Mouse (Mus musculus) intestine, embryonic 15.5 days (tissue): Measurements from ENCODE around the gene Alpk3. TPM values are rescaled to one million over a fixed set of nuclear protein-coding genes. Genes with fewer than 3 reads are reported as not detected.
"Not testable (repeated sequence)": the region's sequence is repeated elsewhere in the genome, so short reads cannot be mapped to it uniquely, and the experiment has no call there.

Experiments used
- ATAC-seq: fragments of 200-750 bp; cut with Nextera tagmentation; 2 replicates; pipeline ENCODE4 v1.8.0; 2017; ENCODE audit warnings: moderate TSS enrichment, moderate library complexity
- H3K27ac ChIP-seq: fragments of 300-500 bp; sonication (generic); 2 replicates; pipeline ENCODE4 v1.5.1; 2015; ENCODE audit warnings: mild to moderate bottlenecking, inconsistent platforms
- H3K27me3 ChIP-seq: fragments of 300-500 bp; sonication (generic); replicated peaks from 2 replicates; pipeline ENCODE4 v1.6.1; 2015; ENCODE audit warnings: inconsistent platforms
- H3K36me3 ChIP-seq: fragments of 300-500 bp; sonication (generic); 2 replicates; pipeline ENCODE4 v1.6.1; 2015; ENCODE audit warnings: inconsistent platforms
- H3K4me1 ChIP-seq: fragments of 300-500 bp; sonication (generic); replicated peaks from 2 replicates; pipeline ENCODE4 v1.6.1; 2015; ENCODE audit warnings: inconsistent platforms
- H3K4me2 ChIP-seq: fragments of 300-500 bp; sonication (generic); replicated peaks from 2 replicates; pipeline ENCODE4 v1.6.1; 2015; ENCODE audit warnings: mild to moderate bottlenecking, inconsistent platforms
- H3K4me3 ChIP-seq: fragments of 300-500 bp; sonication (generic); replicated peaks from 2 replicates; pipeline ENCODE4 v1.5.1; 2015; ENCODE audit warnings: inconsistent platforms
- H3K9ac ChIP-seq: fragments of 300-500 bp; sonication (generic); 2 replicates; pipeline ENCODE4 v1.6.1; 2015; ENCODE audit warnings: inconsistent platforms
- H3K9me3 ChIP-seq: fragments of 300-500 bp; sonication (generic); 2 replicates; pipeline ENCODE4 v1.6.1; 2016; ENCODE audit warnings: inconsistent platforms
- WGBS: fragments of 180-500 bp; shearing (Covaris S2); methylation state at CpG from one replicate; pipeline ENCODE4 v1.1.7; 2015; 5-methylcytosine and 5-hydroxymethylcytosine counted together
- polyA plus RNA-seq: library from polyadenylated mRNA; unstranded; fragments of >200 nt; fragmentation: Nextera tagmentation; extraction: Ambion mirVana; gene quantifications from 2 replicates; pipeline ENCODE4 v1.2.1, GENCODE M21; 2015

The Alpk3 gene
- polyA plus RNA-seq, 1 experiment from 2014 or later, result 4.0 TPM

- WGBS, result 86% methylated on average over 5 of the region's 5 CpGs
- ATAC-seq, result no peak
- no peaks in the 10 kb centered on the region for H3K27me3 ChIP-seq
These were observed 79.9 kb downstream of the Alpk3 start for GRCm38 (mm10) chr7:81137292-81137691.

GRCm38 (mm10) chr7:81139100-81139499 lies 81.7 kb downstream of the Alpk3 start:
- no peak overlapping the region for H3K27ac ChIP-seq
- H3K36me3 ChIP-seq, result no peaks in the 10 kb centered on the region
- H3K4me1 ChIP-seq, result peaks cover 9% of the 10 kb centered on the region
- WGBS, result 71% methylated on average over 7 of the region's 7 CpGs
- H3K9me3 ChIP-seq, result no peaks in the 10 kb centered on the region
- no peaks in the 10 kb centered on the region for H3K27me3 ChIP-seq
- no peak overlapping the region for H3K4me3 ChIP-seq
- no peak for ATAC-seq
- H3K9ac ChIP-seq, result no peak overlapping the region
- H3K4me2 ChIP-seq, result no peak overlapping the region

More at GRCm38 (mm10) chr7:81137292-81137691, 79.9 kb downstream of the Alpk3 start:
- Histone ChIP-seq H3K4me2 (no peak overlapping the region), H3K9me3 (no peaks in the 10 kb centered on the region), H3K27ac (no peak overlapping the region), H3K9ac (no peak overlapping the region), H3K4me1 (peaks cover 9% of the 10 kb centered on the region), H3K4me3 (no peak overlapping the region), H3K36me3 (no peaks in the 10 kb centered on the region)

GRCm38 (mm10) chr7:81139671-81140404 lies 82.4 kb downstream of the Alpk3 start:
- no peak overlapping the region for H3K9ac ChIP-seq
- ATAC-seq, result no peak
- no peaks in the 10 kb centered on the region for H3K9me3 ChIP-seq
- H3K27ac ChIP-seq, result no peak overlapping the region
- no peak overlapping the region for H3K4me3 ChIP-seq
- H3K27me3 ChIP-seq, result no peaks in the 10 kb centered on the region
- no peak overlapping the region for H3K4me2 ChIP-seq
- no peaks in the 10 kb centered on the region for H3K36me3 ChIP-seq
- peaks cover 4% of the 10 kb centered on the region for H3K4me1 ChIP-seq
- 87% methylated on average over 5 of the region's 5 CpGs for WGBS

- H3K27ac ChIP-seq, result no peak overlapping the region
- ATAC-seq, result no peak
- no peak overlapping the region for H3K4me3 ChIP-seq
- no peaks in the 10 kb centered on the region for H3K36me3 ChIP-seq
- no peaks in the 10 kb centered on the region for H3K27me3 ChIP-seq
- 76% methylated on average over 1 of the region's 1 CpGs for WGBS
- H3K4me1 ChIP-seq, result no peaks in the 10 kb centered on the region
- H3K4me2 ChIP-seq, result no peak overlapping the region
- no peak overlapping the region for H3K9ac ChIP-seq
- H3K9me3 ChIP-seq, result no peaks in the 10 kb centered on the region
These were observed 84.1 kb downstream of the Alpk3 start for GRCm38 (mm10) chr7:81141541-81141940.

- H3K27me3 ChIP-seq, H3K4me2 ChIP-seq, H3K4me1 ChIP-seq, ATAC-seq, H3K36me3 ChIP-seq, H3K4me3 ChIP-seq, H3K9ac ChIP-seq, H3K9me3 ChIP-seq, H3K27ac ChIP-seq: not testable (repeated sequence)
- 67% methylated on average over 4 of the region's 4 CpGs for WGBS
These were observed 85.7 kb downstream of the Alpk3 start for GRCm38 (mm10) chr7:81143056-81143455.

GRCm38 (mm10) chr7:81149759-81150158 lies 92.4 kb downstream of the Alpk3 start:
- Histone ChIP-seq H3K4me1 (no peaks in the 10 kb centered on the region), H3K9me3 (no peaks in the 10 kb centered on the region), H3K36me3 (no peaks in the 10 kb centered on the region), H3K27ac (no peak overlapping the region), H3K9ac (no peak overlapping the region), H3K4me2 (no peak overlapping the region), H3K27me3 (no peaks in the 10 kb centered on the region), H3K4me3 (no peak overlapping the region)
- 75% methylated on average over 11 of the region's 11 CpGs for WGBS
- no peak; the same call in 1 of the 2 replicates for ATAC-seq

- H3K9me3 ChIP-seq, result no peaks in the 10 kb centered on the region
- WGBS, result 95% methylated on average over 8 of the region's 8 CpGs
- H3K4me2 ChIP-seq, result no peak overlapping the region
- H3K27me3 ChIP-seq, result no peaks in the 10 kb centered on the region
- no peaks in the 10 kb centered on the region for H3K4me1 ChIP-seq
- no peak overlapping the region for H3K9ac ChIP-seq
- H3K27ac ChIP-seq, result no peak overlapping the region
- H3K36me3 ChIP-seq, result no peaks in the 10 kb centered on the region
- ATAC-seq, result no peak
- no peak overlapping the region for H3K4me3 ChIP-seq
These were observed 93.8 kb downstream of the Alpk3 start for GRCm38 (mm10) chr7:81151216-81151615.

GRCm38 (mm10) chr7:81152306-81152705 lies 94.9 kb downstream of the Alpk3 start:
- Histone ChIP-seq H3K4me2 (no peak overlapping the region), H3K9me3 (no peaks in the 10 kb centered on the region), H3K27ac (no peak overlapping the region), H3K4me3 (no peak overlapping the region), H3K4me1 (no peaks in the 10 kb centered on the region), H3K27me3 (no peaks in the 10 kb centered on the region), H3K36me3 (no peaks in the 10 kb centered on the region), H3K9ac (no peak overlapping the region)
- no peak for ATAC-seq
- WGBS, result 94% methylated on average over 10 of the region's 10 CpGs

- ATAC-seq, result no peak
- H3K27me3 ChIP-seq, result no peaks in the 10 kb centered on the region
- H3K9me3 ChIP-seq, result no peaks in the 10 kb centered on the region
- H3K4me2 ChIP-seq, result no peak overlapping the region
- no peaks in the 10 kb centered on the region for H3K36me3 ChIP-seq
- H3K4me1 ChIP-seq, result no peaks in the 10 kb centered on the region
- H3K4me3 ChIP-seq, result no peak overlapping the region
- H3K9ac ChIP-seq, result no peak overlapping the region
- no peak overlapping the region for H3K27ac ChIP-seq
- WGBS, result 70% methylated on average over 7 of the region's 7 CpGs
These were observed 95.4 kb downstream of the Alpk3 start for GRCm38 (mm10) chr7:81152826-81153225.

- H3K4me2 ChIP-seq, result no peak overlapping the region
- no peaks in the 10 kb centered on the region for H3K9me3 ChIP-seq
- no peak overlapping the region for H3K9ac ChIP-seq
- no peak for ATAC-seq
- H3K4me3 ChIP-seq, result no peak overlapping the region
- H3K27me3 ChIP-seq, result no peaks in the 10 kb centered on the region
- WGBS, result 75% methylated on average over 6 of the region's 6 CpGs
- no peaks in the 10 kb centered on the region for H3K4me1 ChIP-seq
- no peak overlapping the region for H3K27ac ChIP-seq
- no peaks in the 10 kb centered on the region for H3K36me3 ChIP-seq
These were observed 95.9 kb downstream of the Alpk3 start for GRCm38 (mm10) chr7:81153327-81153726.

GRCm38 (mm10) chr7:81154244-81154643 lies 96.8 kb downstream of the Alpk3 start:
- not testable (repeated sequence) for H3K4me3 ChIP-seq, H3K4me2 ChIP-seq, H3K27me3 ChIP-seq, H3K36me3 ChIP-seq, H3K27ac ChIP-seq, H3K4me1 ChIP-seq, H3K9me3 ChIP-seq, ATAC-seq, H3K9ac ChIP-seq

GRCm38 (mm10) chr7:81154960-81155359 lies 97.6 kb downstream of the Alpk3 start:
- Histone ChIP-seq H3K9me3 (no peaks in the 10 kb centered on the region), H3K4me3 (no peak overlapping the region), H3K4me1 (peaks cover 3% of the 10 kb centered on the region; the same call in 1 of the 2 replicates), H3K27me3 (no peaks in the 10 kb centered on the region), H3K9ac (no peak overlapping the region), H3K27ac (no peak overlapping the region), H3K4me2 (no peak overlapping the region), H3K36me3 (no peaks in the 10 kb centered on the region)
- ATAC-seq, result peak; percentile 69; the same call in 1 of the 2 replicates
- WGBS, result 1% methylated on average over 3 of the region's 3 CpGs
